Mouse (Mus musculus) cerebellum, adult 8-10 months (tissue): Measurements from ENCODE around the gene Ankef1.
A peak's percentile ranks its signal among the peaks of the same experiment; 100 is the strongest.

Experiments
- DNase-seq: peaks from one replicate; pipeline ENCODE4 v3.0.0; 2022

Ankef1 gene

GRCm38 (mm10) chr2:136501651-136502050 lies at the start of gene Ankef1:
Gene Ankef1, plus strand, starts transcription at chr2:136501910.
- DNase-seq, result no peak

- no peak for DNase-seq
Measured at GRCm38 (mm10) chr2:136456468-136456867, 45.2 kb upstream of the Ankef1 start.

GRCm38 (mm10) chr2:136456875-136457274 lies 44.8 kb upstream of the Ankef1 start:
- DNase-seq, result no peak

- DNase-seq, result no peak
Measured at GRCm38 (mm10) chr2:136477656-136478055, 24.1 kb upstream of the Ankef1 start.

- DNase-seq, result no peak
Measured at GRCm38 (mm10) chr2:136482269-136482668, 19.4 kb upstream of the Ankef1 start.

- DNase-seq, result no peak
Measured at GRCm38 (mm10) chr2:136483058-136483457, 18.7 kb upstream of the Ankef1 start.

GRCm38 (mm10) chr2:136484955-136485354 lies 16.8 kb upstream of the Ankef1 start:
- peak; percentile 7 for DNase-seq

- no peak for DNase-seq
Measured at GRCm38 (mm10) chr2:136485401-136485800, 16.3 kb upstream of the Ankef1 start.

GRCm38 (mm10) chr2:136485815-136486619 lies 15.7 kb upstream of the Ankef1 start:
- DNase-seq, result peak; percentile 74

GRCm38 (mm10) chr2:136486986-136487385 lies 14.7 kb upstream of the Ankef1 start:
- DNase-seq, result no peak

GRCm38 (mm10) chr2:136511073-136511472 lies 9.4 kb downstream of the Ankef1 start:
- DNase-seq, result no peak

GRCm38 (mm10) chr2:136511756-136512155 lies 10.0 kb downstream of the Ankef1 start:
- DNase-seq, result no peak

- DNase-seq, result no peak
Measured at GRCm38 (mm10) chr2:136512802-136513201, 11.1 kb downstream of the Ankef1 start.

GRCm38 (mm10) chr2:136513806-136514205 lies 12.1 kb downstream of the Ankef1 start:
- no peak for DNase-seq

GRCm38 (mm10) chr2:136515501-136515900 lies 13.8 kb downstream of the Ankef1 start:
- DNase-seq, result no peak

GRCm38 (mm10) chr2:136528937-136529336 lies 27.2 kb downstream of the Ankef1 start:
- no peak for DNase-seq

GRCm38 (mm10) chr2:136532033-136532432 lies 30.3 kb downstream of the Ankef1 start:
- peak; percentile 89 for DNase-seq

- DNase-seq, result no peak
Measured at GRCm38 (mm10) chr2:136558020-136558419, 56.3 kb downstream of the Ankef1 start.

- DNase-seq, result no peak
Measured at GRCm38 (mm10) chr2:136562336-136562735, 60.6 kb downstream of the Ankef1 start.

- DNase-seq, result no peak
Measured at GRCm38 (mm10) chr2:136570856-136571255, 69.1 kb downstream of the Ankef1 start.

- no peak for DNase-seq
Measured at GRCm38 (mm10) chr2:136582762-136583161, 81.1 kb downstream of the Ankef1 start.

- no peak for DNase-seq
Measured at GRCm38 (mm10) chr2:136588811-136589210, 87.1 kb downstream of the Ankef1 start.

- DNase-seq, result peak; percentile 70
Measured at GRCm38 (mm10) chr2:136596451-136596850, 94.7 kb downstream of the Ankef1 start.

- DNase-seq, result peak; percentile 39
Measured at GRCm38 (mm10) chr2:136598743-136599142, 97.0 kb downstream of the Ankef1 start.

GRCm38 (mm10) chr2:136600651-136601170 lies 99.0 kb downstream of the Ankef1 start:
- DNase-seq, result no peak
